Mouse (Mus musculus) midbrain, embryonic 12.5 days (tissue): ENCODE results near the gene Grm8. TPM values are rescaled to one million over a fixed set of nuclear protein-coding genes. Genes with fewer than 3 reads are reported as not detected.

Experiments used
- ATAC-seq: fragments of 200-750 bp; cut with Nextera tagmentation; 2 replicates; pipeline ENCODE4 v1.8.0; 2017; ENCODE audit warnings: low read depth, moderate TSS enrichment, moderate library complexity; ENCODE audit not compliant: low FRiP score
- H3K27ac ChIP-seq: fragments of 300-500 bp; sonication (generic); replicated peaks from 2 replicates; pipeline ENCODE4 v1.5.1; 2016; ENCODE audit warnings: mild to moderate bottlenecking
- H3K27me3 ChIP-seq: fragments of 300-500 bp; sonication (generic); 2 replicates; pipeline ENCODE4 v1.6.1; 2016; ENCODE audit warnings: mild to moderate bottlenecking
- H3K36me3 ChIP-seq: fragments of 300-500 bp; sonication (generic); 2 replicates; pipeline ENCODE4 v1.6.1; 2016
- H3K4me1 ChIP-seq: fragments of 300-500 bp; sonication (generic); 2 replicates; pipeline ENCODE4 v1.6.1; 2016
- H3K4me2 ChIP-seq: fragments of 300-500 bp; sonication (generic); replicated peaks from 2 replicates; pipeline ENCODE4 v1.6.1; 2016; ENCODE audit warnings: mild to moderate bottlenecking, moderate library complexity
- H3K4me3 ChIP-seq: fragments of 300-500 bp; sonication (generic); 2 replicates; pipeline ENCODE4 v1.5.1; 2016; ENCODE audit warnings: mild to moderate bottlenecking
- H3K9ac ChIP-seq: fragments of 300-500 bp; sonication (generic); replicated peaks from 2 replicates; pipeline ENCODE4 v1.6.1; 2016; ENCODE audit warnings: mild to moderate bottlenecking, moderate library complexity
- H3K9me3 ChIP-seq: fragments of 300-500 bp; sonication (generic); 2 replicates; pipeline ENCODE4 v1.6.1; 2016; ENCODE audit warnings: mild to moderate bottlenecking
- WGBS: fragments of 180-500 bp; shearing (Covaris S2); methylation state at CpG from one replicate; pipeline ENCODE4 v1.1.7; 2016; 5-methylcytosine and 5-hydroxymethylcytosine counted together
- polyA plus RNA-seq: library from polyadenylated mRNA; unstranded; fragments of >200 nt; fragmentation: Nextera tagmentation; extraction: Ambion mirVana; gene quantifications from 2 replicates; pipeline ENCODE4 v1.2.1, GENCODE M21; 2016

The Grm8 gene
- polyA plus RNA-seq, result 5.7 and 6.4 TPM in 2 replicates

DNA sequence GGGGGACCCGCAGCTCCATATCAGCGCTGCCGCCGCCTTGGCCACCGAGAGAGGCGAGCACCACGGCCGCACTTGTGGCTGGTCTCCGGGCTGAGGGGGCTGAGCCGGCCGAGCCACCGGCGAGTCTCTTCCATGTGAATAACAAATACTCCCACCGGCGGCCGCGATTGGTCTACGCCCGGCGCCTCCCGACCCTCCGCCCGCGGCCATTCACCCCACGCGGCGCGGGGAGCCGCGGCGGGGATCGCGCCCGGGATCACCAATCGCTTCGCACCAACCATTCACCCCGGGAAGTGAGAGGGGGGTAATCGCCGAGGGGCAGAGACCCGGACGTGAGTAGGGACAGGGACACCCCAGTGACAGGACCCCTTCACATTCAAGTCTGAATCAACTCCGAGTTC is at the start of gene Grm8:
TSS of gene Grm8 (minus strand) at position 178 of the 401 bp plus-strand sequence.
- Histone ChIP-seq H3K4me2 (peak within 1 kb of the TSS; percentile 96), H3K9ac (peak within 1 kb of the TSS; percentile 50), H3K27me3 (peaks cover 47% of the 10 kb centered on the region), H3K9me3 (no peaks in the 10 kb centered on the region), H3K4me1 (peaks cover 30% of the 10 kb centered on the region), H3K27ac (no peak within 1 kb of the TSS), H3K4me3 (peak within 1 kb of the TSS; percentile 56), H3K36me3 (no peaks in the 10 kb centered on the region)
- peak; percentile 64 for ATAC-seq
- under 1% methylated on average over 42 of the region's 42 CpGs for WGBS

- Histone ChIP-seq H3K36me3 (no peaks in the 10 kb centered on the region), H3K4me2 (no peak overlapping the region), H3K9ac (no peak overlapping the region), H3K27ac (no peak overlapping the region), H3K27me3 (no peaks in the 10 kb centered on the region), H3K4me3 (no peak overlapping the region), H3K9me3 (no peaks in the 10 kb centered on the region), H3K4me1 (no peaks in the 10 kb centered on the region)
- ATAC-seq, result no peak
- 78% methylated on average over 19 of the region's 19 CpGs for WGBS
Measured at GRCm38 (mm10) chr6:28169851-28170539, 35.0 kb upstream of the Grm8 start.

DNA sequence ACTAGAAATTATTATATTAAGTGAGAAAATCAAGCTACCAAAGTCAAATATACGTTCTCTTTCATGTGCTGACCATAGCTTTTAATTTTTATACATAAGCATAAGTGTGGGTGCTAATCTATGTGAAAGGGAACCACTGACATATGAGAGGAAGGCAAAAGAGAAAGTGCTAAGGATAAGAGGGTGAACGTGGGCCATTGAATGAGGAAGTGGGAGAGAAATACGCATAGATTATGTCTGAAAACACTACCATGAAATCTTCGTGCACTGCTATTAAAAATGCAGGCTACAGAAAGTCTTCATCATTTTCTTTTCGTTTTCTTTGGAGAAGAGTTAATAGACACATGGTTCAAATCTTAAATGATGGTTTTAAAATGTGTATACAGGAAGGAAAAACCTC is 25.4 kb upstream of the Grm8 start:
- 83% methylated on average over 5 of the region's 5 CpGs for WGBS
- Histone ChIP-seq H3K4me2 (no peak overlapping the region), H3K4me1 (no peaks in the 10 kb centered on the region), H3K27me3 (no peaks in the 10 kb centered on the region), H3K4me3 (no peak overlapping the region), H3K9ac (no peak overlapping the region), H3K27ac (no peak overlapping the region), H3K36me3 (no peaks in the 10 kb centered on the region), H3K9me3 (no peaks in the 10 kb centered on the region)
- no peak for ATAC-seq

DNA sequence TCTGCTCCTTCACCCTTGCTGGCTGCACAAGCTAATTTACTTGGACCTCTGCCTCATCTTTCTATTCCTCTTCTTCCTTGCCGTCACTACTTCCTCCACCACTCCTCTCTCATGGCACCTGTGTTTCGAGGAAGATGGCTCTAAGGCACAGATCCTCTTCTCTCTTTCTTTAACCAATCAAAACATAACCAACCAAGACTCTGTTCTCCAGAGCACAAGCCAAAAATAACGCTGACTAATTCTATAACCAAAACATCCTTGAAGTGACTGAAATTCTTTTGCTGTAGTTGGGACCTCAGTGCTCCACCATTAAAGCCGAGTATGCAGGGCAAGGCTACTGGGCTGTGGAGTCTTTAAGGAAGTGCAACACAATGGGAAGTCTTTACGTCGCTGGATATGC is 11.5 kb upstream of the Grm8 start:
- no peaks in the 10 kb centered on the region for H3K4me1 ChIP-seq
- no peak overlapping the region for H3K27ac ChIP-seq
- ATAC-seq, result no peak
- no peak overlapping the region for H3K4me2 ChIP-seq
- no peaks in the 10 kb centered on the region for H3K9me3 ChIP-seq
- H3K9ac ChIP-seq, result no peak overlapping the region
- H3K27me3 ChIP-seq, result no peaks in the 10 kb centered on the region
- WGBS, result 76% methylated on average over 6 of the region's 6 CpGs
- no peak overlapping the region for H3K4me3 ChIP-seq
- no peaks in the 10 kb centered on the region for H3K36me3 ChIP-seq

DNA sequence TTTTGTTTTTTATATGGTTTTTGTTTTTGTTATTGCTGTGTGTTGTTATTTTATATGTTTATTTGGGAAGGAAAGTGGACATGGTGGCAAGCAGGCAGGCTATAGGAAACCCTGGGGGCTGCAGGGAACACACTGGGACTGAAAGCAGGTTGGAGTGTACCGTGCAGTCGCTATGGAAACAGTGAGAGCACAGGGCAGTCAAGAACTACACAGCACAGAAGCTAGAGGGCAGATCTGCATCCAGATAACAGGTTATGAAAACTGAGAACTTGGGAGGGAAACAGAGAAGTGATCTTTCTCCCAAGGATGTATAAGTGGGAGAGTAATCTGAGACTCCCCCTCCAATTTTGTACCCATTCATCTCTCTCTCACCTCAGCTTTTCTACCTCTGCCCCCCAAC is 7.4 kb upstream of the Grm8 start:
- Histone ChIP-seq H3K4me1 (no peaks in the 10 kb centered on the region), H3K27me3 (no peaks in the 10 kb centered on the region), H3K9me3 (no peaks in the 10 kb centered on the region), H3K9ac (no peak overlapping the region), H3K36me3 (no peaks in the 10 kb centered on the region), H3K4me3 (no peak overlapping the region), H3K27ac (no peak overlapping the region), H3K4me2 (no peak overlapping the region)
- 9% methylated on average over 2 of the region's 2 CpGs for WGBS
- ATAC-seq, result peak; percentile 76; the same call in 1 of the 2 replicates

- peaks cover 30% of the 10 kb centered on the region for H3K4me1 ChIP-seq
- H3K27ac ChIP-seq, result no peak overlapping the region
- peak overlapping the region; percentile 56 for H3K4me3 ChIP-seq
- H3K9me3 ChIP-seq, result no peaks in the 10 kb centered on the region
- H3K27me3 ChIP-seq, result peaks cover 43% of the 10 kb centered on the region
- peak overlapping the region; percentile 96 for H3K4me2 ChIP-seq
- 0% methylated on average over 37 of the region's 37 CpGs for WGBS
- no peaks in the 10 kb centered on the region for H3K36me3 ChIP-seq
- peak; percentile 87 for ATAC-seq
- H3K9ac ChIP-seq, result peak overlapping the region; percentile 50; the same call in 1 of the 2 replicates
Measured at GRCm38 (mm10) chr6:28135411-28136233, 644 bp upstream of the Grm8 start.

GRCm38 (mm10) chr6:28134251-28134801 is 652 bp downstream of the Grm8 start:
- Histone ChIP-seq H3K9ac (peak overlapping the region; percentile 50), H3K4me2 (peak overlapping the region; percentile 96), H3K9me3 (no peaks in the 10 kb centered on the region), H3K36me3 (no peaks in the 10 kb centered on the region), H3K4me3 (peak overlapping the region; percentile 56), H3K27me3 (peaks cover 47% of the 10 kb centered on the region), H3K27ac (no peak overlapping the region), H3K4me1 (peaks cover 30% of the 10 kb centered on the region)
- under 1% methylated on average over 20 of the region's 20 CpGs for WGBS
- ATAC-seq, result peak; percentile 7; the same call in 1 of the 2 replicates

DNA sequence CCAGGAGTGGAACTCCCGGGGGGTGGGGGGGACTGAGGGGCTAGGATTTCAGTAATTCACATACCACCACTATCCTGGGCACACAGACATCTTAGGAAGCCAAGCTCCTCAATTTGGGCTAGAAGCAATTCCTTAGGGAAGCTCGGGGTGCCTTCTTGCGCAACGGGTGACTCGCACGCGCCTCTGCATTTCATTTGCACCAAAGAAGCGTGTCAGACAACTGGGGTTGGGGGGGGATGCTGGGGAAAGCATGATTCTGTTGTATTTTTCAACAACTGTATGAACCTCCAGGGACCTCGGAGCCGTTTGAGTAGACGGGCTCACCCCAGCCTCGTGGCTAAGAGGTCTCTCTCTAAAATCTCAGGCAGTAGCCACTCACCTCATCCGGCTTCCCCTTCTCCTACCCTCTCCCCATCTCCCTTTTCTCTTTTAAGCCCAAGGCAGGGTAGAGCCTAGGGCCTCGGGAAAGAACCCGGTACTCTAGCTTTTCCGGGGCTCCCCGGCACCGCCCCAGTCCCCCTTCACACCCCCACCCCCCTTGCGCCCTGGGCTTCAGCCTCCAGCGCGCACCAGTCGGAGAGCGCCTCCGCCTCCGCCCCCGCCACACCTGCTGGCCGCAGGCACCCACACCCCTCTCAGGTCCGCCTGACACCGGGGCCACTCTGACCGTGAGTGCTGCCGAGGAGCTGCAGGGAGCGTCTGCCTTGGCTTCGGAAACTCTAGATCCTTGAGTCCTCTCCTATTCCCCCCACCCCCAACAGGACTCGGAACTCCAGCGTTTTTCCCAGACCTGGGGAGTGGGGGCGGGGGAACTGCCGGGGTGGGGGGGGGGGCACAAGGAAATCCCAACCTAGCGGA is 1.5 kb downstream of the Grm8 start:
- peak; percentile 6; the same call in 1 of the 2 replicates for ATAC-seq
- H3K27me3 ChIP-seq, result peaks cover 47% of the 10 kb centered on the region

GRCm38 (mm10) chr6:28132056-28132455 is 2.9 kb downstream of the Grm8 start:
- peaks cover 30% of the 10 kb centered on the region for H3K4me1 ChIP-seq
- 3% methylated on average over 4 of the region's 4 CpGs for WGBS
- H3K4me2 ChIP-seq, result peak overlapping the region; percentile 96
- H3K36me3 ChIP-seq, result no peaks in the 10 kb centered on the region
- H3K27me3 ChIP-seq, result peaks cover 45% of the 10 kb centered on the region
- H3K9me3 ChIP-seq, result no peaks in the 10 kb centered on the region
- ATAC-seq, result no peak
- H3K9ac ChIP-seq, result no peak overlapping the region
- no peak overlapping the region for H3K27ac ChIP-seq
- no peak overlapping the region for H3K4me3 ChIP-seq

More for the DNA sequence above, 1.5 kb downstream of the Grm8 start:
- Histone ChIP-seq H3K9me3 (no peaks in the 10 kb centered on the region), H3K4me2 (peak overlapping the region; percentile 96), H3K4me1 (peaks cover 30% of the 10 kb centered on the region), H3K27ac (no peak overlapping the region), H3K4me3 (peak overlapping the region; percentile 56), H3K9ac (peak overlapping the region; percentile 50), H3K36me3 (no peaks in the 10 kb centered on the region)
- WGBS, result under 1% methylated on average over 38 of the region's 38 CpGs

- no peak overlapping the region for H3K4me3 ChIP-seq
- H3K9me3 ChIP-seq, result no peaks in the 10 kb centered on the region
- peaks cover 17% of the 10 kb centered on the region for H3K4me1 ChIP-seq
- H3K4me2 ChIP-seq, result no peak overlapping the region
- WGBS, result 91% methylated on average over 4 of the region's 4 CpGs
- no peak for ATAC-seq
- no peak overlapping the region for H3K27ac ChIP-seq
- peaks cover 32% of the 10 kb centered on the region for H3K27me3 ChIP-seq
- H3K9ac ChIP-seq, result no peak overlapping the region
- H3K36me3 ChIP-seq, result no peaks in the 10 kb centered on the region
Measured at GRCm38 (mm10) chr6:28128871-28129270, 6.1 kb downstream of the Grm8 start.

DNA sequence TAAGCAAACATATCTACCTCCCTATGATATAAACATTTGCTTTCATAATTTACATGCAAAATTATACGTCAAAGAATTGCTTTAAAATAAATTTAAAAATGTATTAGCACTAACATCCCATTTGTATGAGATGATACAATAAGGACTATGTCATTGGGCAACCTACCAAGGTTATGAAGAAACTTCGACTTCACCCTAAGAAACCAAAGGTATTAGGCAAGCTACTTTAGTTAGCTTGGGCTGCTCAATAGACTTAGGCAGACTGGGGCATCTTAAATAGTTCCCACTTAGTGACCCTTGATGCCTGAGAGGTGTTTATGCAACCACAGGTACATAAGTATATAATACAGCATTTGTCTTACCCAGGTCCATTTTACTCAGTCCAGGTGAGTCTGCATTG is 19.5 kb downstream of the Grm8 start:
- Histone ChIP-seq H3K4me1 (no peaks in the 10 kb centered on the region), H3K4me3 (no peak overlapping the region), H3K9me3 (no peaks in the 10 kb centered on the region), H3K27me3 (no peaks in the 10 kb centered on the region), H3K27ac (no peak overlapping the region), H3K36me3 (no peaks in the 10 kb centered on the region), H3K9ac (no peak overlapping the region), H3K4me2 (no peak overlapping the region)
- 88% methylated on average over 2 of the region's 2 CpGs for WGBS
- no peak for ATAC-seq
